Mouse (Mus musculus) kidney, postnatal 25 days (tissue): ENCODE data around the gene Ephx3.
"Not testable (repeated sequence)": the region's sequence is repeated elsewhere in the genome, so short reads cannot be mapped to it uniquely, and the experiment has no call there.

Experiments
- DNase-seq, 2 experiments: peaks; one replicate each; pipeline ENCODE4 v3.0.0; 2021; ENCODE audit warnings: mixed read lengths in 2 of 2

The Ephx3 gene

GRCm38 (mm10) chr17:32188863-32189636, at the start of gene Ephx3:
Gene Ephx3 (minus strand): TSS chr17:32189549.
- DNase-seq: no peak

- DNase-seq: no peak
Measured at GRCm38 (mm10) chr17:32238589-32238988, 49.2 kb upstream of the Ephx3 start.

- peak; percentile 40 to 41 for DNase-seq
Measured at GRCm38 (mm10) chr17:32235534-32236191, 46.3 kb upstream of the Ephx3 start.

- DNase-seq: no peak
Measured at GRCm38 (mm10) chr17:32233174-32233573, 43.8 kb upstream of the Ephx3 start.

GRCm38 (mm10) chr17:32229256-32229655, 39.9 kb upstream of the Ephx3 start:
- no peak for DNase-seq

GRCm38 (mm10) chr17:32220873-32221272, 31.5 kb upstream of the Ephx3 start:
- peak in 1 of 2 experiments; percentile 47 for DNase-seq

- peak in 1 of 2 experiments; percentile 36 for DNase-seq
Measured at GRCm38 (mm10) chr17:32215587-32215986, 26.2 kb upstream of the Ephx3 start.

GRCm38 (mm10) chr17:32211554-32211953, 22.2 kb upstream of the Ephx3 start:
- not testable (repeated sequence) for DNase-seq

- peak; percentile 75 to 82 for DNase-seq
Measured at GRCm38 (mm10) chr17:32209752-32210151, 20.4 kb upstream of the Ephx3 start.

GRCm38 (mm10) chr17:32209144-32209543, 19.8 kb upstream of the Ephx3 start:
- DNase-seq: peak; percentile 38 to 41

- peak; percentile 55 to 69 for DNase-seq
Measured at GRCm38 (mm10) chr17:32207586-32208245, 18.4 kb upstream of the Ephx3 start.

GRCm38 (mm10) chr17:32205345-32205744, 16.0 kb upstream of the Ephx3 start:
- DNase-seq: no peak

- no peak for DNase-seq
Measured at GRCm38 (mm10) chr17:32202972-32203371, 13.6 kb upstream of the Ephx3 start.

GRCm38 (mm10) chr17:32201086-32201485, 11.7 kb upstream of the Ephx3 start:
- no peak for DNase-seq

GRCm38 (mm10) chr17:32199796-32200195, 10.4 kb upstream of the Ephx3 start:
- no peak for DNase-seq

- no peak for DNase-seq
Measured at GRCm38 (mm10) chr17:32197156-32197555, 7.8 kb upstream of the Ephx3 start.

GRCm38 (mm10) chr17:32195725-32196124, 6.4 kb upstream of the Ephx3 start:
- DNase-seq: no peak

- DNase-seq: no peak
Measured at GRCm38 (mm10) chr17:32193010-32193409, 3.7 kb upstream of the Ephx3 start.

- DNase-seq: no peak
Measured at GRCm38 (mm10) chr17:32189850-32190249, 501 bp upstream of the Ephx3 start.

- no peak for DNase-seq
Measured at GRCm38 (mm10) chr17:32183017-32183416, 6.3 kb downstream of the Ephx3 start.

GRCm38 (mm10) chr17:32179621-32180491, 9.5 kb downstream of the Ephx3 start:
- no peak for DNase-seq

- DNase-seq: no peak
Measured at GRCm38 (mm10) chr17:32176919-32177318, 12.4 kb downstream of the Ephx3 start.

- peak; percentile 79 to 84 for DNase-seq
Measured at GRCm38 (mm10) chr17:32173166-32173565, 16.2 kb downstream of the Ephx3 start.
